Mouse (Mus musculus) liver, embryonic 16.5 days (tissue): ENCODE results near the gene Rfc5. TPM values are rescaled to one million over a fixed set of nuclear protein-coding genes. Genes with fewer than 3 reads are reported as not detected.
A peak's percentile ranks its signal among the peaks of the same experiment; 100 is the strongest.
"Not testable (repeated sequence)": the region's sequence is repeated elsewhere in the genome, so short reads cannot be mapped to it uniquely, and the experiment has no call there.

ENCODE experiments used
- ATAC-seq: fragments of 200-750 bp; cut with Nextera tagmentation; 2 replicates; pipeline ENCODE4 v1.8.0; 2017; ENCODE audit warnings: low read depth, mild to moderate bottlenecking, moderate number of reproducible peaks, moderate library complexity
- H3K27ac ChIP-seq: fragments of 300-500 bp; sonication (generic); 2 replicates; pipeline ENCODE4 v1.5.1; 2014; ENCODE audit warnings: mild to moderate bottlenecking, low read length
- H3K27me3 ChIP-seq: fragments of 300-500 bp; sonication (generic); 2 replicates; pipeline ENCODE4 v1.6.1; 2014; ENCODE audit warnings: low read depth, low read length, mixed read lengths; ENCODE audit not compliant: control insufficient read depth, insufficient read depth
- H3K36me3 ChIP-seq: fragments of 300-500 bp; sonication (generic); 2 replicates; pipeline ENCODE4 v1.6.1; 2014; ENCODE audit warnings: mild to moderate bottlenecking; ENCODE audit not compliant: control insufficient read depth, insufficient read depth
- H3K4me1 ChIP-seq: fragments of 300-500 bp; sonication (generic); 2 replicates; pipeline ENCODE4 v1.6.1; 2014; ENCODE audit warnings: low read depth, low read length, mixed read lengths; ENCODE audit not compliant: control insufficient read depth
- H3K4me2 ChIP-seq: fragments of 300-500 bp; sonication (generic); 2 replicates; pipeline ENCODE4 v1.6.1; 2014; ENCODE audit warnings: low read depth, low read length, mixed read lengths
- H3K4me3 ChIP-seq: fragments of 300-500 bp; sonication (generic); 2 replicates; pipeline ENCODE4 v1.5.1; 2014; ENCODE audit warnings: low read depth, mild to moderate bottlenecking, low read length
- H3K9ac ChIP-seq: fragments of 300-500 bp; sonication (generic); 2 replicates; pipeline ENCODE4 v1.6.1; 2014; ENCODE audit warnings: low read depth, low read length
- H3K9me3 ChIP-seq: fragments of 300-500 bp; sonication (generic); replicated peaks from 2 replicates; pipeline ENCODE4 v1.6.1; 2016; ENCODE audit warnings: low read length; ENCODE audit not compliant: control insufficient read depth
- WGBS: fragments of 180-500 bp; shearing (Covaris S2); extraction: QIAGEN DNeasy Blood & Tissue Kit; methylation state at CpG from one replicate; pipeline ENCODE4 v1.1.7; 2014; ENCODE audit not compliant: insufficient replicate concordance; 5-methylcytosine and 5-hydroxymethylcytosine counted together
- polyA plus RNA-seq: library from polyadenylated mRNA; unstranded; fragments of >200 nt; fragmentation: Nextera tagmentation; extraction: Ambion mirVana; gene quantifications from 2 replicates; pipeline ENCODE4 v1.2.1, GENCODE M21; 2015

Gene Rfc5
- polyA plus RNA-seq, 1 experiment from 2014 or later: 44.3 TPM

DNA sequence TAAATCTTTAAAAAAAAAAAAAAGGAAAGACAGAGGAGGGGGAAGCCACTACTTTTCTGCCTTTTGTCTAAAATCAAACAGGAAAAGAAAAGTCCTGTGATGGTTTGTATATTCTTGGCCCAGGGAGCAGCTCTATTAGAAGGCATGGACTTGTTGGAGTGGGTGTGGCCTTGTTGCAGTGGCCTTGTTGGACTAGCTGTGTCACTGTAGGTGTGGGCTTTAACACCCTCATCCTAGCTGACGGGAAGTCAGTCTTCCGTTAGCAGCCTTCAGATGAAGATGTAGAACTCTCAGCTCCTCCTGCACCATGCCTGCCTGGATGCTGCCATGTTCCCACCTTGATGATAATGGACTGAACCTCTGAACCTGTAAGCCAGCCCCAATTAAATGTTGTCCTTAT lies 15.8 kb upstream of the Rfc5 start:
- not testable (repeated sequence) for H3K27me3 ChIP-seq, H3K36me3 ChIP-seq, H3K27ac ChIP-seq, H3K9ac ChIP-seq, H3K4me3 ChIP-seq, H3K4me1 ChIP-seq, H3K9me3 ChIP-seq, H3K4me2 ChIP-seq, ATAC-seq
- 64% methylated on average over 2 of the region's 2 CpGs for WGBS

- Histone ChIP-seq H3K27ac (no peak overlapping the region), H3K36me3 (no peaks in the 10 kb centered on the region), H3K4me1 (no peaks in the 10 kb centered on the region), H3K9ac (no peak overlapping the region), H3K4me3 (no peak overlapping the region), H3K27me3 (no peaks in the 10 kb centered on the region), H3K9me3 (no peaks in the 10 kb centered on the region), H3K4me2 (no peak overlapping the region)
- ATAC-seq: no peak
- WGBS: 69% methylated on average over 8 of the region's 8 CpGs
These were observed 14.8 kb upstream of the Rfc5 start for GRCm38 (mm10) chr5:117403609-117404008.

DNA sequence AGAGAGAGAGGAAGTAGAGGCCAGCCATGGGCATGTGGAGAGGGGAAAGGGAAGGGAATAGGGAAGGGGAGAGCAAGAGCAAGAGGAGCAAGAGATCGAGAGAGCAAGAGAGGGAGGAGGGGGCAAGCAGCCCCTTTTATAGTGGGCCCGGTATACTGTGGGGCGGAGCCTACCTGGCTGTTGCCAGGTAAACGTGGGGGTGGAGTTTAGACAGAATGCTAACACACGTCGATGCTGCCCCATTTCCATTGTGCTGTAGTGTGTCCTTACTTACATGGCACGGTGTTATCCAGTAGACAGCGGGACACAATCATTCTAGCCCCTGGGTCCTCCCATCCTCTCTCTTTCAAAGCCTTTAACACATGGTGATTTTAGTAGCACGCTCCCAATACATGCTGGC lies 10.4 kb upstream of the Rfc5 start:
- Histone ChIP-seq H3K27ac (no peak overlapping the region), H3K9ac (no peak overlapping the region), H3K36me3 (no peaks in the 10 kb centered on the region), H3K27me3 (no peaks in the 10 kb centered on the region), H3K4me3 (no peak overlapping the region), H3K4me1 (no peaks in the 10 kb centered on the region), H3K4me2 (no peak overlapping the region), H3K9me3 (no peaks in the 10 kb centered on the region)
- WGBS: 71% methylated on average over 9 of the region's 9 CpGs
- no peak for ATAC-seq

DNA sequence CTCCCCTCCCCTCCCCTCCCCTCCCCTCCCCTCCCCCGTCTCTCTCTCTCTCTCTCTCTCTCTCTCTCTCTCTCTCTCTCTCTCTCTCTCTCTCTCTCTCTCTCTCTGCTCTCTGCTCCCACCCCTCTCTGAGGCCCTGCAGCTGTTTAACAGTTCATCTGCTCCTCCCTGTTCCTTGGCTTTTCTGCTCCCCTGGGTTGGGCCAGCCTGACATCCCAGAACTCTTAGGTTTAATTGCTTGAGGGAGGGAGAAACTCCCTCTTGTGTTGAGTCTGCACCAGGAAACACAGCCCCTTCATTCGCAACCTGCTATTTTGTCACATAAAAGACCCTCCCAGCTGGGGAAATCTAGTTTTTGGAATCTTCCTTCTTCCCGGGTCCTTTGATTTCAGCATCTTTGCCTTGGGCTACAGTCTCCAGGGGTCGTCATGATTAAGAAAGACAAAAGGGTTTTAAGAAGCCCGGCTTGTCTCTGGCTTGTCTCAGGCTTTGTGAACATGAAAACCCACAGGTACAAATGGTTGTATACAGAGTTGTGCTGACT lies 9.2 kb upstream of the Rfc5 start:
- H3K9ac ChIP-seq: no peak overlapping the region
- no peak overlapping the region for H3K4me3 ChIP-seq
- no peak overlapping the region for H3K27ac ChIP-seq
- H3K4me2 ChIP-seq: no peak overlapping the region
- no peaks in the 10 kb centered on the region for H3K9me3 ChIP-seq
- H3K4me1 ChIP-seq: no peaks in the 10 kb centered on the region
- H3K27me3 ChIP-seq: no peaks in the 10 kb centered on the region
- WGBS: 65% methylated on average over 4 of the region's 5 CpGs
- H3K36me3 ChIP-seq: no peaks in the 10 kb centered on the region
- no peak for ATAC-seq

- no peak overlapping the region for H3K9ac ChIP-seq
- no peak overlapping the region for H3K27ac ChIP-seq
- H3K4me2 ChIP-seq: no peak overlapping the region
- no peaks in the 10 kb centered on the region for H3K4me1 ChIP-seq
- ATAC-seq: no peak
- 56% methylated on average over 6 of the region's 6 CpGs for WGBS
- H3K4me3 ChIP-seq: no peak overlapping the region
- no peaks in the 10 kb centered on the region for H3K9me3 ChIP-seq
- H3K36me3 ChIP-seq: no peaks in the 10 kb centered on the region
- no peaks in the 10 kb centered on the region for H3K27me3 ChIP-seq
These were observed 8.5 kb upstream of the Rfc5 start for GRCm38 (mm10) chr5:117397371-117397770.

DNA sequence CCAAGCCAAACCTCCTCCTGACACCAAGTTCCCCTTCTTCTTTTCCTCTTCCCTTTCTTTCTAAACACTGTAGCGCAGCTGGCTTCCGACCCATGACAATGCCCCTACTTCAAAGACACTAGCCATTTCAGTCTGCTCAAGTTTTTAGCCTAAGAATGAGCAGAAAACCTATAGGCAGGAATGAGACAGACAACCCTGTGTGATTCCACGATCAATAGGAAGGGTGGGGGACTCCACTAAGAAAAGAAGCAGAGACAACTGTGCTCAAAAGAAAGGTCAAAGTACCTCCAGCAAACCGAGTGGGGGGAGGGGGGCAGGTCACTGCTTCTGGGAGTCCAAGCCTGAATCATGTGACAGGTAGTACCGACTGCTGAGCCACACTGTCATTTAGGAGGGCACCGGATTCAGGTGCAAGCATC lies 7.8 kb upstream of the Rfc5 start:
- H3K9me3 ChIP-seq: no peaks in the 10 kb centered on the region
- ATAC-seq: no peak
- WGBS: 41% methylated on average over 6 of the region's 6 CpGs
- H3K4me2 ChIP-seq: no peak overlapping the region
- H3K27ac ChIP-seq: no peak overlapping the region; the same call in 1 of the 2 replicates
- H3K27me3 ChIP-seq: no peaks in the 10 kb centered on the region
- H3K9ac ChIP-seq: no peak overlapping the region
- H3K4me1 ChIP-seq: no peaks in the 10 kb centered on the region
- no peak overlapping the region for H3K4me3 ChIP-seq
- H3K36me3 ChIP-seq: no peaks in the 10 kb centered on the region

DNA sequence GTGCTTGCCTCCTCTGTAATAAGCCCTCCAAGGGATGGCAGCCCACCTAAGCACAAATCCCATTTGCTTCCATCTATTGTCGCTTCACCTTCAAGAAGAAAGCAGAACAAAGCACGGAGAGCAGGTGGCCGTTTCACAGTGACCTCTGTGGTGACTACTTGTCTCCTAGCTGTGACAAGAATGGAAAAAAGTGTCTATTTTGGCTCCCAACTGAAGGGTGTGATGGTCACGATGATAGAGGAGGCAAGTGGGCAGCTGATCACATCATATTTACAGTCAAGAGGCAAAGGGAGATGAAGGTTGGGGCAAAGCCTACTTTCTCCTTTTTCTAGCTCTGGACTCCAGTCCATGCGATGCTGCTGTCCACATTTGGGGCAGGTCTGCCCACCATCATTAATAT lies 7.0 kb upstream of the Rfc5 start:
- H3K27me3 ChIP-seq: no peaks in the 10 kb centered on the region
- no peak overlapping the region for H3K9ac ChIP-seq
- H3K4me3 ChIP-seq: no peak overlapping the region
- no peaks in the 10 kb centered on the region for H3K36me3 ChIP-seq
- ATAC-seq: no peak
- H3K4me1 ChIP-seq: no peaks in the 10 kb centered on the region
- H3K4me2 ChIP-seq: no peak overlapping the region
- H3K9me3 ChIP-seq: no peaks in the 10 kb centered on the region
- H3K27ac ChIP-seq: no peak overlapping the region
- WGBS: 63% methylated on average over 5 of the region's 5 CpGs

- Histone ChIP-seq H3K4me1 (peaks cover 10% of the 10 kb centered on the region), H3K9ac (no peak overlapping the region), H3K27me3 (no peaks in the 10 kb centered on the region), H3K27ac (no peak overlapping the region), H3K4me3 (no peak overlapping the region), H3K9me3 (no peaks in the 10 kb centered on the region), H3K4me2 (no peak overlapping the region), H3K36me3 (no peaks in the 10 kb centered on the region)
- no peak for ATAC-seq
- WGBS: 37% methylated on average over 1 of the region's 1 CpGs
These were observed 2.0 kb upstream of the Rfc5 start for GRCm38 (mm10) chr5:117390895-117391294.

- H3K36me3 ChIP-seq: peaks cover 5% of the 10 kb centered on the region; the same call in 1 of the 2 replicates
- H3K4me2 ChIP-seq: peak overlapping the region; percentile 88
- H3K9ac ChIP-seq: peak overlapping the region; percentile 89
- peaks cover 10% of the 10 kb centered on the region for H3K4me1 ChIP-seq
- no peaks in the 10 kb centered on the region for H3K9me3 ChIP-seq
- no peaks in the 10 kb centered on the region for H3K27me3 ChIP-seq
- peak overlapping the region; percentile 72 for H3K27ac ChIP-seq
- peak; percentile 70 for ATAC-seq
- WGBS: 5% methylated on average over 16 of the region's 16 CpGs
- peak overlapping the region; percentile 92 for H3K4me3 ChIP-seq
These were observed 523 bp downstream of the Rfc5 start for GRCm38 (mm10) chr5:117388296-117388751.
